Mouse (Mus musculus): ENCODE results near the gene Mgst3. TPM values are rescaled to one million over a fixed set of nuclear protein-coding genes. Genes with fewer than 3 reads are reported as not detected.

The Mgst3 gene
- total and polyA plus RNA-seq, 2 experiments from 2014 or later: 306 to 566 TPM

- H3K4me3 ChIP-seq (ENCODE audit: low read depth, low read length): no peak overlapping the region
- ATAC-seq (ENCODE audit: insufficient read depth, low read depth) (no peak), DNase-seq (ENCODE audit: low spot score) (no peak)
- no peaks in the 10 kb centered on the region for H3K9me3 ChIP-seq (replicated peaks; ENCODE audit: control insufficient read depth, low read length)
- H3K4me1 ChIP-seq (ENCODE audit: control insufficient read depth, insufficient read depth): no peaks in the 10 kb centered on the region
- 62% methylated on average over 7 of the region's 7 CpGs for WGBS
- no peak overlapping the region for H3K9ac ChIP-seq (replicated peaks; ENCODE audit: low read depth, low read length)
- peaks cover 54% of the 10 kb centered on the region for H3K36me3 ChIP-seq (replicated peaks; ENCODE audit: control insufficient read depth, insufficient read depth, low read length)
- no peaks in the 10 kb centered on the region for H3K27me3 ChIP-seq (ENCODE audit: control insufficient read depth, insufficient read depth, low read length)
- TF ChIP-seq CTCF (IDR thresholded peaks at IDR 0.05; ENCODE audit: low read depth): no peak
- TF ChIP-seq EP300 (IDR thresholded peaks at IDR 0.05; ENCODE audit: low read depth): no peak
- H3K4me2 ChIP-seq (ENCODE audit: low read depth, low read length): no peak overlapping the region
- no peak overlapping the region for H3K27ac ChIP-seq (ENCODE audit: low read depth)
Measured at GRCm38 (mm10) chr1:167368513-167368912, 25.1 kb downstream of the Mgst3 start.

- H3K27ac ChIP-seq (ENCODE audit: low read depth): no peak overlapping the region
- no peaks in the 10 kb centered on the region for H3K27me3 ChIP-seq (ENCODE audit: control insufficient read depth, insufficient read depth, low read length)
- no peak overlapping the region for H3K9ac ChIP-seq (replicated peaks; ENCODE audit: low read depth, low read length)
- no peak overlapping the region for H3K4me2 ChIP-seq (ENCODE audit: low read depth, low read length)
- no peak for DNase-seq (ENCODE audit: low spot score)
- H3K36me3 ChIP-seq (replicated peaks; ENCODE audit: control insufficient read depth, insufficient read depth, low read length): peaks cover 51% of the 10 kb centered on the region
- no peaks in the 10 kb centered on the region for H3K4me1 ChIP-seq (ENCODE audit: control insufficient read depth, insufficient read depth)
- no peaks in the 10 kb centered on the region for H3K9me3 ChIP-seq (replicated peaks; ENCODE audit: control insufficient read depth, low read length)
- H3K4me3 ChIP-seq (ENCODE audit: low read depth, low read length): no peak overlapping the region
- ATAC-seq (ENCODE audit: insufficient read depth, low read depth): no peak
- 83% methylated on average over 4 of the region's 4 CpGs for WGBS
- TF ChIP-seq CTCF (IDR thresholded peaks at IDR 0.05; ENCODE audit: low read depth) (no peak), EP300 (IDR thresholded peaks at IDR 0.05; ENCODE audit: low read depth) (no peak)
Measured at GRCm38 (mm10) chr1:167368018-167368417, 25.6 kb downstream of the Mgst3 start.

GRCm38 (mm10) chr1:167366621-167367020, 27.0 kb downstream of the Mgst3 start:
- TF ChIP-seq EP300 (IDR thresholded peaks at IDR 0.05; ENCODE audit: low read depth) (no peak), CTCF (IDR thresholded peaks at IDR 0.05; ENCODE audit: low read depth) (no peak)
- H3K4me1 ChIP-seq (ENCODE audit: control insufficient read depth, insufficient read depth): no peaks in the 10 kb centered on the region
- no peaks in the 10 kb centered on the region for H3K27me3 ChIP-seq (ENCODE audit: control insufficient read depth, insufficient read depth, low read length)
- H3K36me3 ChIP-seq (replicated peaks; ENCODE audit: control insufficient read depth, insufficient read depth, low read length): peaks cover 44% of the 10 kb centered on the region
- ATAC-seq (ENCODE audit: insufficient read depth, low read depth) (no peak), DNase-seq (ENCODE audit: low spot score) (no peak)
- H3K4me2 ChIP-seq (ENCODE audit: low read depth, low read length): no peak overlapping the region
- no peaks in the 10 kb centered on the region for H3K9me3 ChIP-seq (replicated peaks; ENCODE audit: control insufficient read depth, low read length)
- no peak overlapping the region for H3K4me3 ChIP-seq (ENCODE audit: low read depth, low read length)
- WGBS: 88% methylated on average over 6 of the region's 6 CpGs
- no peak overlapping the region; the same call in 1 of the 2 replicates for H3K27ac ChIP-seq (ENCODE audit: low read depth)
- no peak overlapping the region for H3K9ac ChIP-seq (replicated peaks; ENCODE audit: low read depth, low read length)

- 52% methylated on average over 7 of the region's 7 CpGs for WGBS
- DNase-seq (ENCODE audit: low spot score): peak; percentile 54
- no peaks in the 10 kb centered on the region for H3K4me1 ChIP-seq (ENCODE audit: control insufficient read depth, insufficient read depth)
- peak overlapping the region; percentile 83 for H3K27ac ChIP-seq (ENCODE audit: low read depth)
- peak; percentile 87 for ATAC-seq (ENCODE audit: insufficient read depth, low read depth)
- peaks cover 47% of the 10 kb centered on the region for H3K36me3 ChIP-seq (replicated peaks; ENCODE audit: control insufficient read depth, insufficient read depth, low read length)
- TF ChIP-seq CTCF (IDR thresholded peaks at IDR 0.05; ENCODE audit: low read depth): no peak
- 0 out of 2 replicates have a peak, but pooled peaks have one; percentile 37 for TF ChIP-seq EP300 (IDR thresholded peaks at IDR 0.05; ENCODE audit: low read depth)
- H3K27me3 ChIP-seq (ENCODE audit: control insufficient read depth, insufficient read depth, low read length): no peaks in the 10 kb centered on the region
- H3K9me3 ChIP-seq (replicated peaks; ENCODE audit: control insufficient read depth, low read length): no peaks in the 10 kb centered on the region
- no peak overlapping the region for H3K4me3 ChIP-seq (ENCODE audit: low read depth, low read length)
- no peak overlapping the region for H3K4me2 ChIP-seq (ENCODE audit: low read depth, low read length)
- no peak overlapping the region for H3K9ac ChIP-seq (replicated peaks; ENCODE audit: low read depth, low read length)
Measured at GRCm38 (mm10) chr1:167365808-167366207, 27.8 kb downstream of the Mgst3 start.

- H3K36me3 ChIP-seq (replicated peaks; ENCODE audit: control insufficient read depth, insufficient read depth, low read length): peaks cover 43% of the 10 kb centered on the region
- no peaks in the 10 kb centered on the region for H3K27me3 ChIP-seq (ENCODE audit: control insufficient read depth, insufficient read depth, low read length)
- no peak overlapping the region for H3K4me3 ChIP-seq (ENCODE audit: low read depth, low read length)
- WGBS: 61% methylated on average over 5 of the region's 5 CpGs
- TF ChIP-seq CTCF (IDR thresholded peaks at IDR 0.05; ENCODE audit: low read depth): no peak
- no peak for TF ChIP-seq EP300 (IDR thresholded peaks at IDR 0.05; ENCODE audit: low read depth)
- no peak for DNase-seq (ENCODE audit: low spot score)
- ATAC-seq (ENCODE audit: insufficient read depth, low read depth): no peak
- H3K4me2 ChIP-seq (ENCODE audit: low read depth, low read length): no peak overlapping the region
- no peaks in the 10 kb centered on the region for H3K9me3 ChIP-seq (replicated peaks; ENCODE audit: control insufficient read depth, low read length)
- H3K27ac ChIP-seq (ENCODE audit: low read depth): no peak overlapping the region
- H3K9ac ChIP-seq (replicated peaks; ENCODE audit: low read depth, low read length): no peak overlapping the region
- no peaks in the 10 kb centered on the region for H3K4me1 ChIP-seq (ENCODE audit: control insufficient read depth, insufficient read depth)
Measured at GRCm38 (mm10) chr1:167363322-167363721, 30.3 kb downstream of the Mgst3 start.

- Histone ChIP-seq H3K36me3 (replicated peaks; ENCODE audit: control insufficient read depth, insufficient read depth, low read length) (peaks cover 43% of the 10 kb centered on the region), H3K27me3 (ENCODE audit: control insufficient read depth, insufficient read depth, low read length) (no peaks in the 10 kb centered on the region), H3K4me1 (ENCODE audit: control insufficient read depth, insufficient read depth) (no peaks in the 10 kb centered on the region), H3K9me3 (replicated peaks; ENCODE audit: control insufficient read depth, low read length) (no peaks in the 10 kb centered on the region), H3K4me2 (ENCODE audit: low read depth, low read length) (no peak overlapping the region), H3K4me3 (ENCODE audit: low read depth, low read length) (no peak overlapping the region), H3K9ac (replicated peaks; ENCODE audit: low read depth, low read length) (no peak overlapping the region), H3K27ac (ENCODE audit: low read depth) (no peak overlapping the region)
- 78% methylated on average over 4 of the region's 4 CpGs for WGBS
- DNase-seq (ENCODE audit: low spot score) (no peak), ATAC-seq (ENCODE audit: insufficient read depth, low read depth) (no peak)
- no peak for TF ChIP-seq EP300 (IDR thresholded peaks at IDR 0.05; ENCODE audit: low read depth)
- TF ChIP-seq CTCF (IDR thresholded peaks at IDR 0.05; ENCODE audit: low read depth): no peak
Measured at GRCm38 (mm10) chr1:167362819-167363218, 30.8 kb downstream of the Mgst3 start.

All from heart, postnatal 0 days (tissue).